Mouse (Mus musculus) bone marrow macrophage, adult 2 months (primary cell): ENCODE measurements at regions not wholly inside any gene's neighbourhood (a gene's known extent, or its start where the extent isn't known, plus 50 kb on each side); places are given as distances from the start of the nearest gene placed in this dataset.

Source experiments
- CTCF ChIP-seq: IDR thresholded peaks from 2 replicates; pipeline ENCODE4 v1.5.1; 2012; ENCODE audit warnings: low read depth, mild to moderate bottlenecking, low read length, moderate library complexity
- POLR2A ChIP-seq: IDR thresholded peaks from 2 replicates; pipeline ENCODE4 v1.6.1; 2012; ENCODE audit warnings: mild to moderate bottlenecking, low read depth, low read length, borderline replicate concordance

GRCm38 (mm10) chr2:101473116-101473485 lies 151.4 kb upstream of the Rag2 start:
- TF ChIP-seq POLR2A (no peak), CTCF (no peak)
